Comparison of ENCODE assay signal across 19 mouse cellular contexts in genomic region chr8:77188298-77188697, GRCm38 (mm10).
"Had no signal": no experiment of that assay in that cellular context is flagged by ENCODE, and none has a peak within 500 bp of the region (broad histone marks: within the 10 kb centered on the region; RNA-seq: fewer than 3 reads in every experiment).

No protein-coding gene starts in this region.

- H3K4me2 ChIP-seq: limb, embryonic 15.5 days; liver, embryonic 11.5 days; lung, embryonic 14.5 days; midbrain, embryonic 12.5 days; midbrain, embryonic 15.5 days; neural tube, embryonic 12.5 days; neural tube, embryonic 15.5 days; stomach, embryonic 15.5 days had no signal

- H3K27me3 ChIP-seq: limb, embryonic 15.5 days; midbrain, embryonic 12.5 days; midbrain, embryonic 15.5 days; neural tube, embryonic 12.5 days; neural tube, embryonic 15.5 days; stomach, embryonic 15.5 days had no signal

- H3K4me1 ChIP-seq: midbrain, embryonic 12.5 days; midbrain, embryonic 15.5 days; neural tube, embryonic 12.5 days; neural tube, embryonic 15.5 days had no signal

- H3K9me3 ChIP-seq: limb, embryonic 15.5 days; midbrain, embryonic 12.5 days; midbrain, embryonic 15.5 days; neural tube, embryonic 12.5 days; neural tube, embryonic 15.5 days; stomach, embryonic 15.5 days had no signal

- H3K4me3 ChIP-seq: limb, embryonic 15.5 days; midbrain, embryonic 12.5 days; midbrain, embryonic 15.5 days; neural tube, embryonic 12.5 days; neural tube, embryonic 15.5 days; stomach, embryonic 15.5 days had no signal

- ATAC-seq: liver, postnatal 0 days; lung, postnatal 0 days; midbrain, embryonic 15.5 days had no signal

- H3K9ac ChIP-seq: limb, embryonic 15.5 days; liver, embryonic 14.5 days; liver, postnatal 0 days; lung, embryonic 14.5 days; midbrain, embryonic 12.5 days; midbrain, embryonic 15.5 days; neural tube, embryonic 12.5 days; neural tube, embryonic 15.5 days; stomach, embryonic 15.5 days had no signal

- H3K36me3 ChIP-seq: limb, embryonic 15.5 days; midbrain, embryonic 12.5 days; midbrain, embryonic 15.5 days; neural tube, embryonic 12.5 days; neural tube, embryonic 15.5 days; stomach, embryonic 15.5 days had no signal

- H3K27ac ChIP-seq: limb, embryonic 15.5 days; liver, embryonic 14.5 days; macrophage; midbrain, embryonic 12.5 days; midbrain, embryonic 15.5 days; neural tube, embryonic 12.5 days; neural tube, embryonic 15.5 days; stomach, embryonic 15.5 days had no signal

- DNase-seq: kidney, postnatal 14 days; kidney, postnatal 4 days; left cerebral cortex, postnatal 4 days; liver, postnatal 0 days; right cerebral cortex, adult 18-20 months; right cerebral cortex, postnatal 14 days; right cerebral cortex, postnatal 4 days; thymus, postnatal 25 days had no signal
